Mouse (Mus musculus) midbrain, embryonic 11.5 days (tissue): ENCODE data around the gene 2310057M21Rik. TPM values are rescaled to one million over a fixed set of nuclear protein-coding genes. Genes with fewer than 3 reads are reported as not detected.
"Not testable (repeated sequence)": the region's sequence is repeated elsewhere in the genome, so short reads cannot be mapped to it uniquely, and the experiment has no call there.

Experiments
- ATAC-seq: fragments of 200-750 bp; cut with Nextera tagmentation; 2 replicates; pipeline ENCODE4 v1.8.0; 2017; ENCODE audit warnings: moderate TSS enrichment, moderate library complexity; ENCODE audit not compliant: low FRiP score
- DNase-seq: peaks from one replicate; pipeline ENCODE4 v3.0.0; 2015; ENCODE audit warnings: low spot score; ENCODE audit errors: missing footprints
- H3K27ac ChIP-seq: fragments of 300-500 bp; sonication (generic); 2 replicates; pipeline ENCODE4 v1.5.1; 2014; ENCODE audit warnings: low read depth, low read length
- H3K27me3 ChIP-seq: fragments of 300-500 bp; sonication (generic); 2 replicates; pipeline ENCODE4 v1.6.1; 2014; ENCODE audit warnings: mild to moderate bottlenecking, low read length, moderate library complexity, mixed read lengths; ENCODE audit not compliant: control insufficient read depth, insufficient read depth
- H3K36me3 ChIP-seq: fragments of 300-500 bp; sonication (generic); 2 replicates; pipeline ENCODE4 v1.6.1; 2014; ENCODE audit warnings: mild to moderate bottlenecking, low read length, moderate library complexity, mixed read lengths; ENCODE audit not compliant: control insufficient read depth, insufficient read depth
- H3K4me1 ChIP-seq: fragments of 300-500 bp; sonication (generic); 2 replicates; pipeline ENCODE4 v1.6.1; 2014; ENCODE audit warnings: low read length; ENCODE audit not compliant: control insufficient read depth, insufficient read depth
- H3K4me2 ChIP-seq: fragments of 300-500 bp; sonication (generic); 2 replicates; pipeline ENCODE4 v1.6.1; 2014; ENCODE audit warnings: mild to moderate bottlenecking, moderate library complexity
- H3K4me3 ChIP-seq: fragments of 300-500 bp; sonication (generic); 2 replicates; pipeline ENCODE4 v1.5.1; 2014; ENCODE audit warnings: low read depth, low read length
- H3K9ac ChIP-seq: fragments of 300-500 bp; sonication (generic); 2 replicates; pipeline ENCODE4 v1.6.1; 2014; ENCODE audit warnings: low read length
- H3K9me3 ChIP-seq: fragments of 300-500 bp; sonication (generic); 2 replicates; pipeline ENCODE4 v1.6.1; 2016; ENCODE audit warnings: low read length; ENCODE audit not compliant: control insufficient read depth
- WGBS: fragments of 180-500 bp; shearing (Covaris S2); extraction: QIAGEN DNeasy Blood & Tissue Kit; methylation state at CpG from one replicate; pipeline ENCODE4 v1.1.7; 2014; 5-methylcytosine and 5-hydroxymethylcytosine counted together
- polyA plus RNA-seq: library from polyadenylated mRNA; unstranded; fragments of >200 nt; fragmentation: Nextera tagmentation; extraction: Ambion mirVana; gene quantifications from 2 replicates; pipeline ENCODE4 v1.2.1, GENCODE M21; 2014

Gene 2310057M21Rik
- polyA plus RNA-seq: 18.6 and 23.9 TPM in 2 replicates

DNA sequence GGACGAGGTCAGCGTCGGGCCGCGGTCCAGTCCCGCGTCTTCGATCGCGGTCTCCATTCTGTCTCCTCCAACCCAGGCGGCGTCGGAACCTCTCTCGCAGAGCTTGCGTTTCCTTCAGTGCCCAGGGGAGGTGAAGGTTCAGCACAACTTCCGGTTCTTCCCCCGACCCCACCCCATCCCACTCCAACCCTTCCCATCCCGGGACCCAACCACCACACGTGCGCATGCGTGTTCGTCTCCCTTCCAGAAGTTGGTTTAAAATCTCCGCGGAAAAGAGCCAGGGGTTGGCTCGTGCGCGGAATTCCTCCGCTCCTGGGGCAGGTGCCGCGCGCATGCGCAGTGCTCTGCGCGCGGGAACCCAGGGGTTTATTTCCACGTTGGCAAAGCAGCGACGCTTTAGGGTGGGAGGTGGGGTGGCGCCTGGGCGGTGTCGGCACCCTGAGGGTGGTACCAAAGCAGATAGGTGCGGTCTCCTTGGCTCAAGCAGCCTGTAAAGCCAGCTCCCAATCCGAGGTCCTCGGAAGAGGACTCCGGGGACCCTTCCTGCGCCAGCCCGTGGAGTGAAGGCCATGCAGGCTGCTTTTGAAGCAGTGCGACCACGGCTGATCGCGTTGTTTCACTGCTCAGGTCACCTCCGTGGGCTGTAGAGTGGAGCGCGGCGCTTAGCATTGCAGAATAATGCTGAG is at the start of gene 2310057M21Rik:
2310057M21Rik (minus strand) TSS at position 145 of the 686 bp plus-strand sequence.
- Histone ChIP-seq H3K9me3 (no peaks in the 10 kb centered on the region), H3K4me2 (peak within 1 kb of the TSS; percentile 78), H3K36me3 (no peaks in the 10 kb centered on the region; the same call in 1 of the 2 replicates), H3K4me1 (peaks cover 9% of the 10 kb centered on the region), H3K27ac (peak within 1 kb of the TSS; percentile 77), H3K27me3 (0 out of 2 replicates have a peak, but pooled peaks cover 3% of the 10 kb centered on the region), H3K9ac (peak within 1 kb of the TSS; percentile 75), H3K4me3 (peak within 1 kb of the TSS; percentile 55)
- WGBS: under 1% methylated on average over 55 of the region's 55 CpGs
- DNase-seq: peak; percentile 99
- ATAC-seq: peak; percentile 98

DNA sequence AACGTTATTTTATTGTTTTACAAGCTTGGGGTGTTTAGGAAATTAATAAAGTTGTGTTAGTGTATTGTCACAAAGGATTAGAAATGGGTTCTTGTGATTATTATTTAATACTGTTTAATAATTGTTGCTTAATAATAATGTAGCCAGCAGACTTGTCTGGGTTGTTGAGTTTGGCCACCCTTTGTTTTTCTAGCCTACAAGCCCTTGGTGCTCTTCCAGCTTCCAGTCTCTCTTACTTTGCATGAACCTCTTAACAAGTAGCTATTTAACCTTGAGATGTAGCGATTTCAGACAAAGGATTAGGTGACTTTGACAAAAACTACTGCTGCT is 49.3 kb upstream of the 2310057M21Rik start:
- no peak overlapping the region for H3K9ac ChIP-seq
- DNase-seq (no peak), ATAC-seq (no peak)
- no peak overlapping the region for H3K27ac ChIP-seq
- WGBS: 82% methylated on average over 2 of the region's 2 CpGs
- no peaks in the 10 kb centered on the region for H3K9me3 ChIP-seq
- H3K4me2 ChIP-seq: no peak overlapping the region
- no peaks in the 10 kb centered on the region for H3K27me3 ChIP-seq
- no peaks in the 10 kb centered on the region for H3K36me3 ChIP-seq
- no peak overlapping the region for H3K4me3 ChIP-seq
- peaks cover 7% of the 10 kb centered on the region for H3K4me1 ChIP-seq

DNA sequence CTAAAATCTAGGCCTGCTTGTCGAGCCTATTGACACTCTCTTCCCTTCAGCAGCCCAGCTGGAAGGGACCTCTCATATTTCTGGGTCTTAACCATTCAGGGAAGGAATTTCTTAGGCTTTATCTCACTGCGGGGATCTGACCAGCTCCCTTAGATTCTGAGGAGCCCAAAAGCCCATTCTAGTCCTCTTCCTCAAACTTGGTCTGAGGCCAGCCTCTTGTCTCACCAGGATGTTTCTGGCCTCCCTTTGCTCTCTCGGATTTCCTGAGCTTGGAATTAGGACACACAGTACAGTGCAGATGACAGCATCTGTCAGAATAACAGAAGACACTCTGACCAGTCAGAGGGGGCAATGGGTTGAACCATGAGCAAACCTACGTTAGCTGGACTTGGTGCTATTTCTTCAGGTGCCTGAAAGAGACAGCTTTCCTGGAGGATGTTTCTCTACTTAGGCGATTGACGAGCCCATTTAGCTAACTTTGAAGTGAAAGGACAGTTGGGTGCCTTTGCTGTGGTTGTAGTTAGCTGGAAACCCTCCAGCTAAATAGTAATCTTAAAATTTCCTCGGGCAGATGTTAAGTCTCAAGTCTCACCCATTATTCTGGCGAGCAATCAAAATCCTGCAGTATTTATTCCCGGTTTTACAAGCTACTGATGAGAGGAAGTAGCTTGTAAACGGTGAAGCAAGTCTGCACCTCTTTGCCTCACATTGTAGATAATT is 48.8 kb upstream of the 2310057M21Rik start:
- Histone ChIP-seq H3K27ac (no peak overlapping the region), H3K36me3 (no peaks in the 10 kb centered on the region), H3K27me3 (no peaks in the 10 kb centered on the region), H3K4me2 (peak overlapping the region; percentile 79), H3K9ac (peak overlapping the region; percentile 92; the same call in 1 of the 2 replicates), H3K9me3 (no peaks in the 10 kb centered on the region), H3K4me1 (peaks cover 7% of the 10 kb centered on the region), H3K4me3 (peak overlapping the region; percentile 97)
- 67% methylated on average over 10 of the region's 10 CpGs for WGBS
- DNase-seq (peak; percentile 86), ATAC-seq (no peak)

DNA sequence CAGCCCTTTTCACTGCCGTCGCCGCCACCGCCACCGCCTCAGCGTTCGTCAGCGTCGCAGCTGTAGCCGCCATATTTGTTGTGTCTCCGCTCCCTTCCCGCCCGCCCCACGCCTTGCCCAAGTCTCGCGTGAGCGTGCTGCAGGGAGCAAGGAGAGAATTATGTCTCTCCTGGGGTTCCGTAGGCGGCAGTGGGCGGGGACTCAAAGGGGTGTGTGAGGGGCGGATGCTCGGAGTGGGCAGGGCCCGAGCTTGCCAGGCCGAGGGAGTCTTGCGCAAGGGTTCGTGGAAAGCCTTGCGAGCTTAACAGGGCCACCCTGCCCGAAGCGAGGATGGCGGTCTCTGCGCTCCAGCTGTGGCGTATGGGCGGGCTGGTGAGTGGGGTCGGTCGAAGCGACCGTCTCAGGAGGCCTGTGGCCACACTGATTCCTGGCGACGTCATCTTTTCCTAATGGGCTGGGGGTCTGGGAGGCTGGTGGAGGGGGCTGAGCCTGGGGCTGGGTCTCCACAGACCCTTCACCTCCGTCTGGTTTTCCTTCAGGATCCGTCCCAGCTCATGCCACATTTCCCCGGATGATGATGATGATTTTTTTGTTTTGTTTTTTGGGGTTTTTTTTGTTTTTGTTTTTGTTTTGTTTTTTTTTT is 48.0 kb upstream of the 2310057M21Rik start, which contains the start of the genes Ikzf5 and Acadsb:
Ikzf5 (minus strand) TSS at position 106 of the 643 bp plus-strand sequence.
Acadsb (plus strand) TSS at position 186 of the 643 bp plus-strand sequence.
- Histone ChIP-seq H3K36me3 (no peaks in the 10 kb centered on the region), H3K27ac (peak within 1 kb of the TSS; percentile 59), H3K9ac (peak within 1 kb of the TSS; percentile 92), H3K4me1 (peaks cover 7% of the 10 kb centered on the region), H3K9me3 (no peaks in the 10 kb centered on the region), H3K4me2 (peak within 1 kb of the TSS; percentile 79), H3K27me3 (no peaks in the 10 kb centered on the region), H3K4me3 (peak within 1 kb of the TSS; percentile 97)
- ATAC-seq (peak; percentile 98), DNase-seq (peak; percentile 99)
- under 1% methylated on average over 39 of the region's 42 CpGs for WGBS

DNA sequence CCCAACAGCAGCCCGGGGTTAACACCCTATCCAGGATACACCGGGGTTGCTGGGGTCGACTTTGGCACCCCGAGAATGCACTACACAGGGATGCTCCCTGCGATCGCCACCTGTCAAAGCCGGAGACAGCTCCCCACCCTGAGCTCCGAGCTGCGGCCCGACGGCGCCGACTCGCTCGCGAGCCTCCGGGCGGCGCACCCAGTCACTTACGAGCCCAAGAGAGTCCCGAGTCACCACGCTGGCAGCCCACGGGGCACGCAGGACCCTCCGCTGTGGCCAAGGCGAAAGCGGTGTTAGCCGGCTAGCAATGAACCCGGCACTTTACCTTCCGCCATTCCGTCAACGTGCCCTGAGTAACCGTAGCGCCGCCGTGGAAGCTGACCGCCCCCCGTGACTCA is 47.4 kb upstream of the 2310057M21Rik start:
- no peaks in the 10 kb centered on the region for H3K36me3 ChIP-seq
- peak overlapping the region; percentile 92 for H3K9ac ChIP-seq
- WGBS: under 1% methylated on average over 38 of the region's 38 CpGs
- peak overlapping the region; percentile 59 for H3K27ac ChIP-seq
- H3K4me3 ChIP-seq: peak overlapping the region; percentile 97
- no peaks in the 10 kb centered on the region for H3K27me3 ChIP-seq
- no peak for ATAC-seq
- no peaks in the 10 kb centered on the region for H3K9me3 ChIP-seq
- peaks cover 7% of the 10 kb centered on the region for H3K4me1 ChIP-seq
- H3K4me2 ChIP-seq: peak overlapping the region; percentile 79
- peak; percentile 97 for DNase-seq

DNA sequence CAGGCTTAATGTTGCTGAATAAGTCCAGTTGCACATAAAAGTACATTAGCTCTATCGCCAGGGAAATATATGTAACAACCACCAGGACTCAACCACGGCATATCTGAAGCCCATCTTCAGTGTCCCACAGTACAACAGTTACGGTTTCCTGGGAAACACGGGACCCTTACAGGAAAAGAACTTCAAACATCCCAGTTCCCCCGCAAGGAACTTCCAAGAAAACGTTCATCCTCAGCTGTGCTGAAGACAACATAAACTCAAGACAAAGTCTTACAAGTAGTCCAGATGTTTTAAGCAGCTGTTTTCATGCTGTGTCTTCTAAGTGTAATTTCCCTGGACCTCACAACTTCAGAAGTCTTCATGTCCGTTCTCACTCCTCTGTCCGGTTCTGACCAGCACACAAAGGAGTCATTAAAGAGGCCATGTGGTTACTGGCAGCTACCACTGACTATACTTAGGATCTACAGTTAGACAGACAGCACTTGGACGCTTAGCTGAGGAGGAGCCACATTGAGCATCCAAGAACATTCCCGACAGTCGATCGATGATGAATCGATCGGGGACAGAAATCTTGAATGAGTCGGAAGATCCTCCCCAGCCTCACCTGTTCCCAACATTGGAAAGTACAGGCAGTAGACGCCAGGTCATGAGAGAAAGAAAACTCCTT is 46.9 kb upstream of the 2310057M21Rik start:
- Histone ChIP-seq H3K4me2 (peak overlapping the region; percentile 79), H3K9me3 (no peaks in the 10 kb centered on the region), H3K4me1 (peaks cover 7% of the 10 kb centered on the region), H3K27ac (peak overlapping the region; percentile 59; the same call in 1 of the 2 replicates), H3K9ac (peak overlapping the region; percentile 92), H3K4me3 (peak overlapping the region; percentile 97), H3K36me3 (no peaks in the 10 kb centered on the region), H3K27me3 (no peaks in the 10 kb centered on the region)
- DNase-seq: peak; percentile 94
- ATAC-seq: peak; percentile 34; the same call in 1 of the 2 replicates
- 9% methylated on average over 16 of the region's 16 CpGs for WGBS

DNA sequence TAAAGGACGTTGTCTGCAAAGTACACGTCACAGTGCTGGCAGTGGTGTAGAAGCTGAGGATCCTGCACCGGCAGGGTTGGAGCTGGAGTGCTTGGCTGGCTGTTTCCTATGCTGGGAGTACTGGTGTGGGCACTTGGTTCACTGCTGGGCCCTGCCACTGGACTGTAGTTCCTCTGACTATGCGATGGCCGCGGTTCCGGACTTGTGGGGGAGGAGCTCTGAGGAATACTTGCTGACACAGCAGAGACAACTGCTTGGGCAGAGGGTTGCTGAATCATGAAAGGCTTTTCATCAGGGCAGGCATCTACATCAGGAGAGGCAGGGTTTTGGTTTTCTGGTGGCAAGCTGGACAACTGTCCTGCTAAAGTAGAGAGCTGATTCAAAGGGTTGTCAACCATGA is 29.2 kb upstream of the 2310057M21Rik start:
- H3K4me2 ChIP-seq, H3K36me3 ChIP-seq, H3K27me3 ChIP-seq, H3K9ac ChIP-seq, ATAC-seq, H3K4me1 ChIP-seq, H3K9me3 ChIP-seq, H3K27ac ChIP-seq, DNase-seq, H3K4me3 ChIP-seq: not testable (repeated sequence)
- WGBS: 91% methylated on average over 6 of the region's 7 CpGs

DNA sequence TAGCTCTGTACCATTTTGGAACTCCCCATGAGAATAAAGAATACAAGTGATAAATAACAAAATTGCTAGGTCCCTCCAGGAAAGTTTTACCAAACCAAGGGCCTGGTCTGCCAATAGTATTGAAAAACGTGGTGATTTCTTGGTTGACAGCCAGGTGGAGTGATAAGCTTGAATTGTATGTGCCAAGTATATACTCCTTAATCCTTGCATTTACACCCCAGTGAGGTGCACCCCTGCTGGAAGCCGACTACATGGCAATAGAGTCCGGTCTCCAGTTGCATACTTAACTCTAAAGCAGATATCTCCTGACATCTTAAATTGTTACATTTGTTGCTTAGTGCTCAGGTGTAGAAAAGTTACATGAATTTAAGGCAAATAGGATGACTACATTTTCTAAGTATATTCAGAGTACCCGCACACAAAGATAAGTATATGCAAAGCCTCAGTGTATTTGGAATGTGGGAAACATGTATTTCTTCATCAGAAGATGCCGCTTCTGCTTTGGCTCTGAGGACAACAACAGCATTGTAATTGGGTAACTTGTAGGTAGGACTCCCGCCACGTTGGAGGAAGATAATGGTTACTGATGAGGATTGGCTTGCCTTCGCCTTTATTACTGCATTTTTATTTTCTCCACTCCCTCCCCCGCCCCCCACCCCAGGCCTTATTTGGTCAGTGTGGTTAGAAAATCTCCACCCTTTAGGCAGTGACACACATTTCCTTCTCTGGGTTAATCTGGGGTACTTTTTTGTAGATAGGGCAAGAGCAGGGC is 9.5 kb upstream of the 2310057M21Rik start:
- H3K36me3 ChIP-seq: no peaks in the 10 kb centered on the region
- H3K4me1 ChIP-seq: peaks cover 5% of the 10 kb centered on the region
- H3K9ac ChIP-seq: peak overlapping the region; percentile 95; the same call in 1 of the 2 replicates
- whole genome bisulfite sequencing: 76% methylated on average over 9 of the region's 9 CpGs
- no peak overlapping the region for H3K27ac ChIP-seq
- peak overlapping the region; percentile 80 for H3K4me2 ChIP-seq
- peak overlapping the region; percentile 73; the same call in 1 of the 2 replicates for H3K4me3 ChIP-seq
- DNase-seq: no peak
- H3K27me3 ChIP-seq: no peaks in the 10 kb centered on the region
- 0 out of 2 replicates have a peak, but pooled peaks have one; percentile 18 for ATAC-seq
- no peaks in the 10 kb centered on the region for H3K9me3 ChIP-seq
